Mouse (Mus musculus) stomach, embryonic 14.5 days (tissue): Measurements from ENCODE around the gene Ahcy. TPM values are rescaled to one million over a fixed set of nuclear protein-coding genes. Genes with fewer than 3 reads are reported as not detected.
"Not testable (repeated sequence)": the region's sequence is repeated elsewhere in the genome, so short reads cannot be mapped to it uniquely, and the experiment has no call there.

Experiments used
- ATAC-seq: fragments of 200-750 bp; cut with Nextera tagmentation; 2 replicates; pipeline ENCODE4 v1.8.0; 2017; ENCODE audit warnings: low read depth, moderate TSS enrichment; ENCODE audit not compliant: insufficient number of reproducible peaks, insufficient read depth, low FRiP score
- H3K27ac ChIP-seq: fragments of 300-500 bp; sonication (generic); 2 replicates; pipeline ENCODE4 v1.5.1; 2014; ENCODE audit warnings: mild to moderate bottlenecking, low read length, moderate library complexity, mixed read lengths
- H3K27me3 ChIP-seq: fragments of 300-500 bp; sonication (generic); 2 replicates; pipeline ENCODE4 v1.6.1; 2014; ENCODE audit warnings: low read length, control low read depth, mixed read lengths; ENCODE audit not compliant: control insufficient read depth, insufficient read depth
- H3K36me3 ChIP-seq: fragments of 300-500 bp; sonication (generic); 2 replicates; pipeline ENCODE4 v1.6.1; 2014; ENCODE audit warnings: mild to moderate bottlenecking, control low read depth, low read length, moderate library complexity, mixed read lengths; ENCODE audit not compliant: control insufficient read depth, insufficient read depth
- H3K4me1 ChIP-seq: fragments of 300-500 bp; sonication (generic); 2 replicates; pipeline ENCODE4 v1.6.1; 2014; ENCODE audit warnings: low read length, control low read depth, mixed read lengths; ENCODE audit not compliant: control insufficient read depth, insufficient read depth
- H3K4me2 ChIP-seq: fragments of 300-500 bp; sonication (generic); replicated peaks from 2 replicates; pipeline ENCODE4 v1.6.1; 2014; ENCODE audit warnings: low read depth, low read length, control low read depth
- H3K4me3 ChIP-seq: fragments of 300-500 bp; sonication (generic); 2 replicates; pipeline ENCODE4 v1.5.1; 2014; ENCODE audit warnings: low read depth, low read length, control low read depth
- H3K9ac ChIP-seq: fragments of 300-500 bp; sonication (generic); replicated peaks from 2 replicates; pipeline ENCODE4 v1.6.1; 2014; ENCODE audit warnings: low read depth, mild to moderate bottlenecking, control low read depth, low read length, moderate library complexity, mixed read lengths
- H3K9me3 ChIP-seq: fragments of 300-500 bp; sonication (generic); 2 replicates; pipeline ENCODE4 v1.6.1; 2016; ENCODE audit warnings: low read depth, low read length, control low read depth; ENCODE audit not compliant: control insufficient read depth
- WGBS: fragments of 180-500 bp; shearing (Covaris S2); extraction: QIAGEN DNeasy Blood & Tissue Kit; methylation state at CpG from one replicate; pipeline ENCODE4 v1.1.7; 2014; 5-methylcytosine and 5-hydroxymethylcytosine counted together
- polyA plus RNA-seq: library from polyadenylated mRNA; unstranded; fragments of >200 nt; fragmentation: Nextera tagmentation; extraction: Ambion mirVana; gene quantifications from 2 replicates; pipeline ENCODE4 v1.2.1, GENCODE M21; 2014

The Ahcy gene
- polyA plus RNA-seq, 1 experiment from 2014 or later = 71.9 TPM

- Histone ChIP-seq H3K36me3 (peaks cover 5% of the 10 kb centered on the region), H3K4me3 (no peak overlapping the region)
- 73% methylated on average over 1 of the region's 1 CpGs for WGBS
Observed at GRCm38 (mm10) chr2:155057361-155057760, 16.9 kb downstream of the Ahcy start.

GRCm38 (mm10) chr2:155056076-155056578 lies 18.2 kb downstream of the Ahcy start:
- Histone ChIP-seq H3K9ac (no peak overlapping the region), H3K4me3 (no peak overlapping the region), H3K4me1 (0 out of 2 replicates have a peak, but pooled peaks cover 5% of the 10 kb centered on the region), H3K27me3 (no peaks in the 10 kb centered on the region), H3K9me3 (no peaks in the 10 kb centered on the region), H3K27ac (no peak overlapping the region), H3K4me2 (no peak overlapping the region), H3K36me3 (no peaks in the 10 kb centered on the region; the same call in 1 of the 2 replicates)
- 67% methylated on average over 5 of the region's 5 CpGs for WGBS
- ATAC-seq = no peak

More at GRCm38 (mm10) chr2:155057361-155057760, 16.9 kb downstream of the Ahcy start:
- Histone ChIP-seq H3K4me1 (no peaks in the 10 kb centered on the region), H3K9me3 (no peaks in the 10 kb centered on the region), H3K9ac (no peak overlapping the region), H3K4me2 (no peak overlapping the region), H3K27me3 (no peaks in the 10 kb centered on the region), H3K27ac (no peak overlapping the region)
- no peak for ATAC-seq

- H3K4me2 ChIP-seq = no peak overlapping the region
- WGBS = 89% methylated on average over 3 of the region's 3 CpGs
- no peak overlapping the region for H3K4me3 ChIP-seq
- H3K27ac ChIP-seq = no peak overlapping the region
- H3K27me3 ChIP-seq = no peaks in the 10 kb centered on the region
- H3K36me3 ChIP-seq = no peaks in the 10 kb centered on the region
- ATAC-seq = no peak
- H3K9me3 ChIP-seq = no peaks in the 10 kb centered on the region
- H3K4me1 ChIP-seq = 0 out of 2 replicates have a peak, but pooled peaks cover 5% of the 10 kb centered on the region
- H3K9ac ChIP-seq = no peak overlapping the region
Observed at GRCm38 (mm10) chr2:155054672-155055071, 19.6 kb downstream of the Ahcy start.

GRCm38 (mm10) chr2:155053512-155053911 lies 20.8 kb downstream of the Ahcy start:
- H3K27me3 ChIP-seq, H3K4me2 ChIP-seq, H3K4me1 ChIP-seq, H3K4me3 ChIP-seq, H3K36me3 ChIP-seq, H3K27ac ChIP-seq, ATAC-seq, H3K9me3 ChIP-seq, H3K9ac ChIP-seq: not testable (repeated sequence)
- WGBS = 91% methylated on average over 8 of the region's 8 CpGs

- Histone ChIP-seq H3K9me3 (no peaks in the 10 kb centered on the region), H3K4me2 (no peak overlapping the region), H3K9ac (no peak overlapping the region), H3K36me3 (no peaks in the 10 kb centered on the region), H3K27me3 (no peaks in the 10 kb centered on the region), H3K27ac (no peak overlapping the region), H3K4me3 (no peak overlapping the region), H3K4me1 (0 out of 2 replicates have a peak, but pooled peaks cover 5% of the 10 kb centered on the region)
- ATAC-seq = no peak
- 70% methylated on average over 2 of the region's 2 CpGs for WGBS
Observed at GRCm38 (mm10) chr2:155052681-155053080, 21.6 kb downstream of the Ahcy start.

- Histone ChIP-seq H3K4me1 (0 out of 2 replicates have a peak, but pooled peaks cover 5% of the 10 kb centered on the region), H3K4me3 (peak overlapping the region; percentile 48), H3K27me3 (no peaks in the 10 kb centered on the region), H3K4me2 (peak overlapping the region; percentile 87), H3K27ac (peak overlapping the region; percentile 89; the same call in 1 of the 2 replicates), H3K9me3 (no peaks in the 10 kb centered on the region), H3K9ac (0 out of 2 replicates have a peak overlapping the region, but pooled peaks have one; percentile 30), H3K36me3 (no peaks in the 10 kb centered on the region)
- no peak; the same call in 1 of the 2 replicates for ATAC-seq
- 17% methylated on average over 9 of the region's 9 CpGs for WGBS
Observed at GRCm38 (mm10) chr2:155051622-155052351, 22.5 kb downstream of the Ahcy start.

GRCm38 (mm10) chr2:155050504-155051236 lies 23.6 kb downstream of the Ahcy start:
- no peaks in the 10 kb centered on the region for H3K36me3 ChIP-seq
- 1% methylated on average over 45 of the region's 45 CpGs for WGBS
- peak overlapping the region; percentile 89 for H3K27ac ChIP-seq
- H3K4me2 ChIP-seq = peak overlapping the region; percentile 89
- H3K9ac ChIP-seq = peak overlapping the region; percentile 47
- ATAC-seq = peak; percentile 92
- no peaks in the 10 kb centered on the region for H3K27me3 ChIP-seq
- peak overlapping the region; percentile 48 for H3K4me3 ChIP-seq
- no peaks in the 10 kb centered on the region for H3K9me3 ChIP-seq
- H3K4me1 ChIP-seq = 0 out of 2 replicates have a peak, but pooled peaks cover 5% of the 10 kb centered on the region

GRCm38 (mm10) chr2:155050108-155050503 lies 24.2 kb downstream of the Ahcy start:
- Histone ChIP-seq H3K27me3 (no peaks in the 10 kb centered on the region), H3K9ac (peak overlapping the region; percentile 47), H3K36me3 (no peaks in the 10 kb centered on the region), H3K4me2 (peak overlapping the region; percentile 89), H3K27ac (peak overlapping the region; percentile 49; the same call in 1 of the 2 replicates), H3K4me1 (0 out of 2 replicates have a peak, but pooled peaks cover 5% of the 10 kb centered on the region), H3K4me3 (peak overlapping the region; percentile 48), H3K9me3 (no peaks in the 10 kb centered on the region)
- no peak for ATAC-seq
- WGBS = 22% methylated on average over 5 of the region's 5 CpGs
